Comparison of ENCODE assay signal across 26 mouse cellular contexts in the genomic region with DNA sequence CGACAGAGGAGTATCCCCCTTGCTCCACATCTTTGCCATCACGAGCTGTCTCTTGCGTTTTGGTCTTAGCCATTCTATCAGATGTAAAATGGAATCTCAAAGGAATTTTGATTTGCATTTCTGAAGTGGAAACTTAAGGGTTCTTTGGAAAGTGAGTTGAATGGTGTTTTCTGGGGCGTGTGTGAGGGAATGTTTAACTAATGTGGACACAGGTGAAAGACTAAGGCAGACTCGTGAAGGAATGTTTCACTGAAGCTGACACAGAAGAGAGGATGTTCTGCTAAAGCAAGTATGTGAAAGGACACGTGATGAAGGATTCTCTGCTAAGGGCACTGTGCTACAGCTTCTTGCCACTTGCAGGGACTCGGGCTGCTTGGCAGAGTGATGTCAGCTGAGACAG. TPM values are rescaled to one million over a fixed set of nuclear protein-coding genes. Genes with fewer than 3 reads are reported as not detected.
DNase-seq lines count a peak whose midpoint lies in the region; ATAC-seq and TF ChIP-seq lines count a peak whose summit lies in the region.
"Had no signal": no experiment of that assay in that cellular context is flagged by ENCODE, and none has a peak within 500 bp of the region (broad histone marks: within the 10 kb centered on the region; RNA-seq: fewer than 3 reads in every experiment).

No protein-coding gene starts in this region.

- no peaks in the 10 kb centered on the region for H3K27me3 ChIP-seq in kidney, embryonic 14.5 days (ENCODE audit: control insufficient read depth, insufficient read depth, low read length)
- H3K27me3 ChIP-seq in lung, embryonic 14.5 days (ENCODE audit: insufficient read depth, low read length) = no peaks in the 10 kb centered on the region
- H3K27me3 ChIP-seq in lung, postnatal 0 days (replicated peaks; ENCODE audit: insufficient read depth, low read length) = no peaks in the 10 kb centered on the region
- H3K27me3 ChIP-seq: embryonic facial prominence, embryonic 12.5 days; embryonic facial prominence, embryonic 15.5 days; heart, embryonic 15.5 days; hindbrain, embryonic 13.5 days had no signal

- peak; percentile 26 for DNase-seq in kidney, adult 11 months
- DNase-seq in lung, embryonic 14.5 days = peak; percentile 48
- no peak for DNase-seq in lung, adult 18-20 months
- DNase-seq in lung, postnatal 0 days (ENCODE audit: low spot score) = peak; percentile 36
- no peak for DNase-seq in lung, postnatal 10 days
- no peak for DNase-seq in thymus, postnatal 14 days
- no peak for DNase-seq in gastrocnemius, adult 18-20 months (ENCODE audit: low spot score)
- DNase-seq: adrenal gland, adult 8-10 months; adrenal gland, postnatal 36 days; cerebellum, adult 18-20 months; cerebellum, adult 9-11 months; cerebellum, postnatal 25 days; forebrain, postnatal 0 days; gastrocnemius, postnatal 25 days; heart, adult 18-20 months; heart, postnatal 10 days; heart, postnatal 36 days had no signal

- no peak for TF ChIP-seq EP300 in lung, postnatal 0 days (IDR thresholded peaks at IDR 0.05)

- H3K27ac ChIP-seq in kidney, embryonic 14.5 days (ENCODE audit: low read depth, low read length) = no peak overlapping the region
- H3K27ac ChIP-seq in lung, embryonic 14.5 days (ENCODE audit: low read depth) = no peak overlapping the region
- H3K27ac ChIP-seq in lung, postnatal 0 days (ENCODE audit: low read length) = no peak overlapping the region
- H3K27ac ChIP-seq: embryonic facial prominence, embryonic 12.5 days; embryonic facial prominence, embryonic 15.5 days; heart, embryonic 15.5 days; hindbrain, embryonic 10.5 days; hindbrain, embryonic 13.5 days had no signal

- H3K9me3 ChIP-seq in kidney, embryonic 14.5 days (ENCODE audit: control insufficient read depth, low read length) = no peaks in the 10 kb centered on the region
- no peaks in the 10 kb centered on the region for H3K9me3 ChIP-seq in lung, embryonic 14.5 days (ENCODE audit: low read depth, low read length)
- H3K9me3 ChIP-seq in lung, postnatal 0 days (ENCODE audit: low read length) = no peaks in the 10 kb centered on the region
- H3K9me3 ChIP-seq: embryonic facial prominence, embryonic 12.5 days; embryonic facial prominence, embryonic 15.5 days; heart, embryonic 12.5 days; heart, embryonic 15.5 days; hindbrain, embryonic 10.5 days; hindbrain, embryonic 13.5 days had no signal

- H3K36me3 ChIP-seq in kidney, embryonic 14.5 days (ENCODE audit: control insufficient read depth, insufficient read depth, low read length) = no peaks in the 10 kb centered on the region
- H3K36me3 ChIP-seq in lung, embryonic 14.5 days (ENCODE audit: insufficient read depth) = no peaks in the 10 kb centered on the region
- H3K36me3 ChIP-seq in lung, postnatal 0 days (ENCODE audit: insufficient read depth, low read length) = no peaks in the 10 kb centered on the region
- H3K36me3 ChIP-seq: embryonic facial prominence, embryonic 12.5 days; embryonic facial prominence, embryonic 15.5 days; heart, embryonic 12.5 days; heart, embryonic 15.5 days; hindbrain, embryonic 10.5 days; hindbrain, embryonic 13.5 days had no signal

- ATAC-seq in kidney, embryonic 14.5 days (ENCODE audit: low FRiP score, low TSS enrichment) = no peak
- ATAC-seq in lung, embryonic 14.5 days (ENCODE audit: insufficient read depth) = 0 out of 2 replicates have a peak, but pooled peaks have one; percentile 54
- ATAC-seq in lung, postnatal 0 days = no peak
- ATAC-seq: activated CD4-positive, CD25-positive, alpha-beta regulatory T cell, adult 4 months; forebrain, embryonic 14.5 days; forebrain, postnatal 0 days had no signal

- H3K9ac ChIP-seq in kidney, embryonic 14.5 days (ENCODE audit: low read depth, low read length) = no peak overlapping the region
- H3K9ac ChIP-seq in lung, embryonic 14.5 days = no peak overlapping the region
- no peak overlapping the region for H3K9ac ChIP-seq in lung, postnatal 0 days (replicated peaks; ENCODE audit: low read depth)
- H3K9ac ChIP-seq: embryonic facial prominence, embryonic 12.5 days; embryonic facial prominence, embryonic 15.5 days; forebrain, postnatal 0 days; heart, embryonic 12.5 days; heart, embryonic 15.5 days; hindbrain, embryonic 13.5 days had no signal

- WGBS in kidney, embryonic 14.5 days = 79% methylated on average over 7 of the region's 7 CpGs
- 58% methylated on average over 7 of the region's 7 CpGs for WGBS in lung, embryonic 14.5 days
- WGBS in lung, postnatal 0 days = 52% methylated on average over 7 of the region's 7 CpGs

- no peak overlapping the region for H3K4me2 ChIP-seq in kidney, embryonic 14.5 days (replicated peaks; ENCODE audit: low read depth, low read length)
- H3K4me2 ChIP-seq in lung, embryonic 14.5 days = no peak overlapping the region
- no peak overlapping the region for H3K4me2 ChIP-seq in lung, postnatal 0 days (replicated peaks; ENCODE audit: low read depth, low read length)
- H3K4me2 ChIP-seq: embryonic facial prominence, embryonic 12.5 days; embryonic facial prominence, embryonic 15.5 days; heart, embryonic 12.5 days; heart, embryonic 15.5 days; hindbrain, embryonic 13.5 days had no signal

- no peak for TF ChIP-seq CTCF in lung, embryonic 14.5 days (IDR thresholded peaks at IDR 0.05; ENCODE audit: low read depth)
- TF ChIP-seq CTCF in lung, postnatal 0 days (IDR thresholded peaks at IDR 0.05) = no peak

- no peak overlapping the region for H3K4me3 ChIP-seq in kidney, embryonic 14.5 days (ENCODE audit: low read length)
- no peak overlapping the region for H3K4me3 ChIP-seq in lung, embryonic 14.5 days (ENCODE audit: low read depth, low read length)
- H3K4me3 ChIP-seq in lung, postnatal 0 days (ENCODE audit: low read depth, low read length) = no peak overlapping the region
- H3K4me3 ChIP-seq: embryonic facial prominence, embryonic 12.5 days; embryonic facial prominence, embryonic 15.5 days; heart, embryonic 12.5 days; heart, embryonic 15.5 days; hindbrain, embryonic 10.5 days; hindbrain, embryonic 13.5 days had no signal

- H3K4me1 ChIP-seq in kidney, embryonic 14.5 days (ENCODE audit: control insufficient read depth, insufficient read depth, low read length) = no peaks in the 10 kb centered on the region
- no peaks in the 10 kb centered on the region for H3K4me1 ChIP-seq in lung, embryonic 14.5 days (ENCODE audit: insufficient read depth)
- H3K4me1 ChIP-seq in lung, postnatal 0 days (ENCODE audit: insufficient read depth, low read depth, low read length) = no peaks in the 10 kb centered on the region
- H3K4me1 ChIP-seq: embryonic facial prominence, embryonic 12.5 days; embryonic facial prominence, embryonic 15.5 days; heart, embryonic 12.5 days; heart, embryonic 15.5 days; hindbrain, embryonic 10.5 days; hindbrain, embryonic 13.5 days had no signal

RNA-seq across cellular contexts. Expression of a gene that starts 18.3 kb away (rescaled TPM):
- polyA plus RNA-seq in kidney, embryonic 14.5 days (2014; fragmentation: Nextera tagmentation; extraction: Ambion mirVana) = 23.6 and 30.9 TPM in 2 replicates
- 31.7 and 33.7 TPM in 2 replicates for polyA plus RNA-seq in lung, embryonic 14.5 days (2014; fragmentation: Nextera tagmentation; extraction: Ambion mirVana)
- polyA plus RNA-seq in lung, postnatal 0 days (2015; fragmentation: Nextera tagmentation; extraction: Ambion mirVana) = 18.7 and 19.2 TPM in 2 replicates
- 10 to 100 TPM; 74.1 to 88.1 TPM for total RNA-seq in gastrocnemius, adult 18-20 months (2021)

Comparison
In these comparisons a context has a peak if more than half of its experiments do, and no peak if none do; other contexts are left out.
1. DNase-seq: peak in kidney, adult 11 months (single experiment), lung, embryonic 14.5 days (single experiment) and lung, postnatal 0 days (single experiment); none in lung, adult 18-20 months (0 of 2), lung, postnatal 10 days (single experiment), thymus, postnatal 14 days (single experiment) and gastrocnemius, adult 18-20 months (single experiment).